Mouse (Mus musculus) liver, postnatal 0 days (tissue): ENCODE data around the gene Sfta2. TPM values are rescaled to one million over a fixed set of nuclear protein-coding genes. Genes with fewer than 3 reads are reported as not detected.

Experiments used
- ATAC-seq: fragments of 200-750 bp; cut with Nextera tagmentation; 2 replicates; pipeline ENCODE4 v1.8.0; 2017; ENCODE audit warnings: mild to moderate bottlenecking, moderate library complexity
- DNase-seq: peaks from one replicate; pipeline ENCODE4 v3.0.0-alpha.2; 2016
- H3K27ac ChIP-seq: fragments of 300-500 bp; sonication (generic); 2 replicates; pipeline ENCODE4 v1.5.1; 2014; ENCODE audit warnings: antibody characterized with exemption, moderate library complexity, mild to moderate bottlenecking, low read depth
- H3K27me3 ChIP-seq: fragments of 300-500 bp; sonication (generic); 2 replicates; pipeline ENCODE4 v1.6.1; 2014; ENCODE audit warnings: low read length, control low read depth, mixed read lengths; ENCODE audit not compliant: insufficient read depth
- H3K36me3 ChIP-seq: fragments of 300-500 bp; sonication (generic); replicated peaks from 2 replicates; pipeline ENCODE4 v1.6.1; 2014; ENCODE audit warnings: mild to moderate bottlenecking, control low read depth, low read length, moderate library complexity, mixed read lengths; ENCODE audit not compliant: insufficient read depth
- H3K4me1 ChIP-seq: fragments of 300-500 bp; sonication (generic); 2 replicates; pipeline ENCODE4 v1.6.1; 2014; ENCODE audit warnings: antibody characterized with exemption, mild to moderate bottlenecking, control low read depth; ENCODE audit not compliant: insufficient read depth
- H3K4me2 ChIP-seq: fragments of 300-500 bp; sonication (generic); 2 replicates; pipeline ENCODE4 v1.6.1; 2014; ENCODE audit warnings: low read depth, mild to moderate bottlenecking, low read length, moderate library complexity, mixed read lengths
- H3K4me3 ChIP-seq: fragments of 300-500 bp; sonication (generic); 2 replicates; pipeline ENCODE4 v1.5.1; 2014; ENCODE audit warnings: low read depth, low read length
- H3K9ac ChIP-seq: fragments of 300-500 bp; sonication (generic); replicated peaks from 2 replicates; pipeline ENCODE4 v1.6.1; 2014; ENCODE audit warnings: mild to moderate bottlenecking, moderate library complexity
- H3K9me3 ChIP-seq: fragments of 300-500 bp; sonication (generic); 2 replicates; pipeline ENCODE4 v1.6.1; 2016; ENCODE audit warnings: mild to moderate bottlenecking, control low read depth, low read length, mixed read lengths
- CTCF ChIP-seq: sonication (generic); IDR thresholded peaks from 2 replicates; pipeline ENCODE4 v1.5.1; 2016; ENCODE audit warnings: antibody characterized with exemption, low read depth
- EP300 ChIP-seq: IDR thresholded peaks from 2 replicates; pipeline ENCODE4 v1.6.1; 2016; ENCODE audit warnings: antibody characterized with exemption, low read depth, mild to moderate bottlenecking
- WGBS: fragments of 180-500 bp; shearing (Covaris S2); extraction: QIAGEN DNeasy Blood & Tissue Kit; methylation state at CpG from one replicate; pipeline ENCODE4 v1.1.7; 2014; ENCODE audit not compliant: insufficient replicate concordance; 5-methylcytosine and 5-hydroxymethylcytosine counted together
- polyA plus RNA-seq: library from polyadenylated mRNA; unstranded; fragments of >200 nt; fragmentation: Nextera tagmentation; extraction: Ambion mirVana; gene quantifications from 2 replicates; pipeline ENCODE4 v1.2.1, GENCODE M21; 2015

Gene Sfta2
- polyA plus RNA-seq, 1 experiment from 2014 or later: not detected

GRCm38 (mm10) chr17:35697429-35697758 is 96.0 kb downstream of the Sfta2 start:
- H3K4me1 ChIP-seq: peaks cover 5% of the 10 kb centered on the region; the same call in 1 of the 2 replicates
- peaks cover 49% of the 10 kb centered on the region for H3K27me3 ChIP-seq
- H3K4me3 ChIP-seq: no peak overlapping the region
- H3K9me3 ChIP-seq: no peaks in the 10 kb centered on the region
- H3K27ac ChIP-seq: no peak overlapping the region
- no peak for ATAC-seq
- no peak for TF ChIP-seq EP300
- TF ChIP-seq CTCF: no peak
- DNase-seq: no peak
- H3K36me3 ChIP-seq: no peaks in the 10 kb centered on the region
- WGBS: 16% methylated on average over 1 of the region's 1 CpGs
- no peak overlapping the region for H3K9ac ChIP-seq
- H3K4me2 ChIP-seq: no peak overlapping the region

- WGBS: 12% methylated on average over 15 of the region's 16 CpGs
Observed at GRCm38 (mm10) chr17:35697759-35698500, 96.6 kb downstream of the Sfta2 start.

GRCm38 (mm10) chr17:35698501-35698883 is 97.1 kb downstream of the Sfta2 start:
- no peak for ATAC-seq
- Histone ChIP-seq H3K4me1 (peaks cover 5% of the 10 kb centered on the region; the same call in 1 of the 2 replicates), H3K36me3 (no peaks in the 10 kb centered on the region), H3K27ac (no peak overlapping the region; the same call in 1 of the 2 replicates), H3K27me3 (peaks cover 57% of the 10 kb centered on the region), H3K9me3 (no peaks in the 10 kb centered on the region), H3K9ac (no peak overlapping the region), H3K4me3 (no peak overlapping the region), H3K4me2 (no peak overlapping the region)
- WGBS: 43% methylated on average over 5 of the region's 5 CpGs
- no peak for DNase-seq
- TF ChIP-seq EP300 (no peak), CTCF (no peak)

More at GRCm38 (mm10) chr17:35697759-35698500, 96.6 kb downstream of the Sfta2 start:
- Histone ChIP-seq H3K9ac (no peak overlapping the region), H3K27ac (no peak overlapping the region; the same call in 1 of the 2 replicates), H3K4me1 (peaks cover 5% of the 10 kb centered on the region; the same call in 1 of the 2 replicates), H3K9me3 (no peaks in the 10 kb centered on the region), H3K4me2 (peak overlapping the region; percentile 5; the same call in 1 of the 2 replicates), H3K27me3 (peaks cover 54% of the 10 kb centered on the region), H3K4me3 (no peak overlapping the region), H3K36me3 (no peaks in the 10 kb centered on the region)
- no peak for TF ChIP-seq EP300
- no peak for TF ChIP-seq CTCF
- DNase-seq (no peak), ATAC-seq (no peak)

GRCm38 (mm10) chr17:35699919-35700318 is 98.6 kb downstream of the Sfta2 start:
- ATAC-seq: peak; percentile 62
- Histone ChIP-seq H3K27me3 (peaks cover 64% of the 10 kb centered on the region), H3K9me3 (no peaks in the 10 kb centered on the region), H3K36me3 (no peaks in the 10 kb centered on the region), H3K4me1 (peaks cover 5% of the 10 kb centered on the region; the same call in 1 of the 2 replicates), H3K9ac (0 out of 2 replicates have a peak overlapping the region, but pooled peaks have one; percentile 34), H3K27ac (no peak overlapping the region), H3K4me3 (peak overlapping the region; percentile 48), H3K4me2 (peak overlapping the region; percentile 78)
- no peak for TF ChIP-seq EP300
- TF ChIP-seq CTCF: no peak
- DNase-seq: no peak
- WGBS: 5% methylated on average over 19 of the region's 19 CpGs

Other genes with a start within 250 kb of the Sfta2 start
- gene H2-Q4, start 221.9 kb upstream of the Sfta2 start, polyA plus RNA-seq: 4.1 and 5.6 TPM in 2 replicates
- gene H2-Q6, start 176.7 kb upstream of the Sfta2 start, polyA plus RNA-seq: 3.7 TPM in 2 replicates
- gene H2-Q7, start 162.4 kb upstream of the Sfta2 start, polyA plus RNA-seq: 7.5 and 7.9 TPM in 2 replicates
- 621 and 683 TPM in 2 replicates for gene H2-Q10, start 131.5 kb upstream of the Sfta2 start, polyA plus RNA-seq
- gene Pou5f1, start 95.5 kb upstream of the Sfta2 start, polyA plus RNA-seq: not detected in 2 replicates
- 19.6 and 20.6 TPM in 2 replicates for gene Tcf19, start 84.7 kb upstream of the Sfta2 start, polyA plus RNA-seq
- 3.0 and 3.5 TPM in 2 replicates for gene Cchcr1, start 84.4 kb upstream of the Sfta2 start, polyA plus RNA-seq
- gene Psors1c2, start 68.3 kb upstream of the Sfta2 start, polyA plus RNA-seq: 0.13 TPM in 1 of 2 replicates, not detected in the other
- gene Cdsn, start 49.4 kb upstream of the Sfta2 start, polyA plus RNA-seq: not detected in 2 replicates
- gene 2300002M23Rik, start 34.1 kb upstream of the Sfta2 start, polyA plus RNA-seq: not detected in 2 replicates
- not detected in 2 replicates for gene Gm9573, start 25.1 kb downstream of the Sfta2 start, polyA plus RNA-seq
- not detected in 2 replicates for gene Mucl3, start 42.1 kb downstream of the Sfta2 start, polyA plus RNA-seq
- 4.6 and 5.0 TPM in 2 replicates for gene Vars2, start 66.0 kb downstream of the Sfta2 start, polyA plus RNA-seq
- gene Gtf2h4, start 72.2 kb downstream of the Sfta2 start, polyA plus RNA-seq: 14.1 and 15.2 TPM in 2 replicates
- 2.2 and 2.3 TPM in 2 replicates for gene Ddr1, start 103.1 kb downstream of the Sfta2 start, polyA plus RNA-seq
- 15.4 and 18.6 TPM in 2 replicates for gene Ier3, start 220.1 kb downstream of the Sfta2 start, polyA plus RNA-seq
- 25.9 and 31.3 TPM in 2 replicates for gene Flot1, start 221.7 kb downstream of the Sfta2 start, polyA plus RNA-seq
- 198 and 213 TPM in 2 replicates for gene Tubb5, start 236.8 kb downstream of the Sfta2 start, polyA plus RNA-seq
- 2.5 and 3.3 TPM in 2 replicates for gene Mdc1, start 240.0 kb downstream of the Sfta2 start, polyA plus RNA-seq